Mouse (Mus musculus) embryonic facial prominence, embryonic 13.5 days (tissue): Measurements from ENCODE around the gene Tsga10ip. TPM values are rescaled to one million over a fixed set of nuclear protein-coding genes. Genes with fewer than 3 reads are reported as not detected.
A peak's percentile ranks its signal among the peaks of the same experiment; 100 is the strongest.

ENCODE experiments used
- ATAC-seq: fragments of 200-750 bp; cut with Nextera tagmentation; 2 replicates; pipeline ENCODE4 v1.8.0; 2017; ENCODE audit warnings: low read depth; ENCODE audit not compliant: insufficient number of reproducible peaks, insufficient read depth, low FRiP score, low TSS enrichment
- H3K27ac ChIP-seq: fragments of 300-500 bp; sonication (generic); 2 replicates; pipeline ENCODE4 v1.5.1; 2015; ENCODE audit warnings: moderate library complexity, mild to moderate bottlenecking, inconsistent platforms
- H3K27me3 ChIP-seq: fragments of 300-500 bp; sonication (generic); 2 replicates; pipeline ENCODE4 v1.6.1; 2015; ENCODE audit warnings: mild to moderate bottlenecking, inconsistent platforms
- H3K36me3 ChIP-seq: fragments of 300-500 bp; sonication (generic); 2 replicates; pipeline ENCODE4 v1.6.1; 2015; ENCODE audit warnings: mild to moderate bottlenecking, inconsistent platforms
- H3K4me1 ChIP-seq: fragments of 300-500 bp; sonication (generic); 2 replicates; pipeline ENCODE4 v1.6.1; 2015; ENCODE audit warnings: inconsistent platforms
- H3K4me2 ChIP-seq: fragments of 300-500 bp; sonication (generic); 2 replicates; pipeline ENCODE4 v1.6.1; 2015; ENCODE audit warnings: moderate library complexity, mild to moderate bottlenecking, inconsistent platforms
- H3K4me3 ChIP-seq: fragments of 300-500 bp; sonication (generic); 2 replicates; pipeline ENCODE4 v1.5.1; 2015; ENCODE audit warnings: mild to moderate bottlenecking, inconsistent platforms
- H3K9ac ChIP-seq: fragments of 300-500 bp; sonication (generic); 2 replicates; pipeline ENCODE4 v1.6.1; 2015; ENCODE audit warnings: mild to moderate bottlenecking, inconsistent platforms
- H3K9me3 ChIP-seq: fragments of 300-500 bp; sonication (generic); 2 replicates; pipeline ENCODE4 v1.6.1; 2016; ENCODE audit warnings: inconsistent platforms
- WGBS: fragments of 180-500 bp; shearing (Covaris S2); methylation state at CpG from one replicate; pipeline ENCODE4 v1.1.7; 2015; ENCODE audit warnings: mixed read lengths; 5-methylcytosine and 5-hydroxymethylcytosine counted together
- polyA plus RNA-seq: library from polyadenylated mRNA; unstranded; fragments of >200 nt; fragmentation: Nextera tagmentation; extraction: Ambion mirVana; gene quantifications from 2 replicates; pipeline ENCODE4 v1.2.1, GENCODE M21; 2015

Gene Tsga10ip
- polyA plus RNA-seq = not detected in 2 replicates

DNA sequence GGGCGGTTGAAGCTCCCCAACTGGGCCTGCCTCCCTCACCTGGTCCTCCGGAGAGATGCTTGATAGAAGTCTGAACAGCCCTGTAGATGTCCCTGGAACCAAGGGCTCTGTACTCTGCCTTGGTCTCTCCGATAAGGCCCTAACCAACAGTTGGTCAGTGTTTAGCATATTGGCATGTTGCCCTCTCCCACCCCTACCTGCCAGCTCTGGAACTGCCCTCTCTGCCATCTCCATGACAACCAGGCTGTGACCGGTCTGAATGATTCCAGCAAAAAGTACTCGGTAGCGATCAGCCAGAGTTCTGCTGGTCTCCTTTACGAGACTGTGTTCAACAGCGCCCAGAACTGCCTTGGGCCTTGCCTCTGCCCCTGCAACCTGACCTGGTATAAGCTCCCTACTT lies at the start of gene Tsga10ip:
Gene Tsga10ip (minus strand): TSS at position 234 of the 400 bp plus-strand sequence.
- Histone ChIP-seq H3K9me3 (no peaks in the 10 kb centered on the region), H3K4me1 (peaks cover 4% of the 10 kb centered on the region), H3K9ac (no peak within 1 kb of the TSS), H3K4me3 (no peak within 1 kb of the TSS), H3K27ac (no peak within 1 kb of the TSS), H3K27me3 (no peaks in the 10 kb centered on the region), H3K4me2 (no peak within 1 kb of the TSS), H3K36me3 (no peaks in the 10 kb centered on the region)
- ATAC-seq = no peak
- WGBS = 77% methylated on average over 8 of the region's 8 CpGs

DNA sequence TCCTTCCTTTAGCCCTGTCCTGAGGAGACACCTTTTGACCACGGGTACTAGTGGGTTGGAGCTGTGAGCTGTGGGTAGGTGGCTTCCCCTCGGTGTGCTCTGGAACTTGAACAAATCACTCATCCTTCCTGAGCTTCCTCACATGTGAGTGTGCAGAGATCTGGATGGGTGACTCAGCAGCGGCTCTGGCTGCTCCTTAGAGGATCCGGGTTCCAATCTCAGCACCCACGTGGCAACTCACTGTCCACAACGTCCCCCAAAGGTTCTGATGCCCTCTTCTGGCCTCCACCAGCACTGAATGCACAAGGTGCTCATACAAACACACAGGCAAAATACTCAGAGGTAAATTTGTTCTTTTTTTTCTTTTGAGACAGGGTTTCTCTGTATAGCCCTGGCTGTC lies 49.4 kb upstream of the Tsga10ip start:
- Histone ChIP-seq H3K9ac (no peak overlapping the region), H3K27ac (no peak overlapping the region), H3K27me3 (peaks cover 45% of the 10 kb centered on the region), H3K4me1 (peaks cover 35% of the 10 kb centered on the region), H3K36me3 (peaks cover 13% of the 10 kb centered on the region; the same call in 1 of the 2 replicates), H3K9me3 (no peaks in the 10 kb centered on the region), H3K4me3 (no peak overlapping the region), H3K4me2 (no peak overlapping the region)
- ATAC-seq = no peak
- 74% methylated on average over 6 of the region's 6 CpGs for WGBS

DNA sequence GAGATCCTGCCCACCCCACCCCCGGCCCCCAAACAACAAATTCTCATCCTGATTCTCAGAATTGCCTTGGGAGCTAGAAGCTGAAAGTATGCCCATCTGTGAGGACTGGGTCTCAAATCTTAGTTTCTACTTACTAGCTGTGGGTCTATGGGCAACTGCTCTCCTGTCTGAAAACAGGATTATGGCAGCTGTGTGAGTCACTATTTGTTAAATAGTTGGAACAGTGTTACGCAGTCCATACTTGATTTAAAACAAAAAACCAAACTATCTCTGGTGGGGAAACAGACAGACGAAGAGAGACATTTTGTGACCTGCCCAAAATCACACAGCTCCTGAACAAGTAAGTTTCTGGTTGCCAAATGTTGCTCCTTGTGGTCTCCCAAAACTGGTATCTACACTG lies 47.3 kb upstream of the Tsga10ip start:
- 83% methylated on average over 3 of the region's 3 CpGs for WGBS
- Histone ChIP-seq H3K9me3 (no peaks in the 10 kb centered on the region), H3K9ac (no peak overlapping the region), H3K4me2 (no peak overlapping the region), H3K27me3 (peaks cover 57% of the 10 kb centered on the region), H3K36me3 (peaks cover 11% of the 10 kb centered on the region; the same call in 1 of the 2 replicates), H3K4me1 (peaks cover 18% of the 10 kb centered on the region), H3K4me3 (no peak overlapping the region), H3K27ac (no peak overlapping the region)
- no peak for ATAC-seq

GRCm38 (mm10) chr19:5448354-5449150 lies 46.2 kb upstream of the Tsga10ip start:
- ATAC-seq = no peak
- Histone ChIP-seq H3K27ac (no peak overlapping the region), H3K4me2 (peak overlapping the region; percentile 96), H3K36me3 (no peaks in the 10 kb centered on the region), H3K27me3 (peaks cover 59% of the 10 kb centered on the region), H3K4me1 (peaks cover 17% of the 10 kb centered on the region), H3K9ac (peak overlapping the region; percentile 66; the same call in 1 of the 2 replicates), H3K4me3 (peak overlapping the region; percentile 54), H3K9me3 (no peaks in the 10 kb centered on the region)
- 7% methylated on average over 36 of the region's 36 CpGs for WGBS

- ATAC-seq = peak; percentile 72
These were observed 45.4 kb upstream of the Tsga10ip start, which contains the start of gene Fosl1 for GRCm38 (mm10) chr19:5447515-5448353. Gene Fosl1 (plus strand): TSS chr19:5447547.

DNA sequence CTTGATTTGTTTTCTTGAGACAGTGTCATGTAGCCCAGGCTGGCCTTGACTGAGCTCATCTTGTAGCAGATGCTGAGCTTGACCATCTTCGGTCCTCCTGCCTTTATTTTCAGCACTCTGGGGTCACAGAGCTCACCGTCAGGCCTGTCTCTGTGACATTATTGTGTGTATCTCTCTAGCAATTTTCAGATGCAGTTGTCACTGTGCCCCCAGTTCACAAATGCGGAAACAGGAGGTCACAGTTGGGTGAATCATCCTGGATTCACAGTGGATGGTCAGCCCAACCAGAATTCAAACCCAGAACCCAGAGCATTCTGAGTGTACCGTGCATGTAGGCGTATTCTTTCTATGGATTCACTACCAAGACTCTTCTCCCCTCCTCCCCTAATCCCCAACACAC lies 43.4 kb upstream of the Tsga10ip start:
- no peak overlapping the region for H3K27ac ChIP-seq
- no peak overlapping the region for H3K4me3 ChIP-seq
- H3K27me3 ChIP-seq = peaks cover 54% of the 10 kb centered on the region
- no peak for ATAC-seq
- no peak overlapping the region for H3K9ac ChIP-seq
- no peak overlapping the region for H3K4me2 ChIP-seq
- WGBS = 92% methylated on average over 5 of the region's 5 CpGs
- no peaks in the 10 kb centered on the region for H3K36me3 ChIP-seq
- no peaks in the 10 kb centered on the region for H3K9me3 ChIP-seq
- peaks cover 17% of the 10 kb centered on the region for H3K4me1 ChIP-seq

More at GRCm38 (mm10) chr19:5447515-5448353, 45.4 kb upstream of the Tsga10ip start, which contains the start of gene Fosl1:
- Histone ChIP-seq H3K4me2 (peak within 1 kb of the TSS; percentile 96), H3K4me1 (peaks cover 17% of the 10 kb centered on the region), H3K27ac (no peak within 1 kb of the TSS), H3K4me3 (peak within 1 kb of the TSS; percentile 54), H3K9ac (peak within 1 kb of the TSS; percentile 66), H3K36me3 (no peaks in the 10 kb centered on the region), H3K9me3 (no peaks in the 10 kb centered on the region), H3K27me3 (peaks cover 59% of the 10 kb centered on the region)
- under 1% methylated on average over 70 of the region's 70 CpGs for WGBS

- no peak overlapping the region for H3K4me2 ChIP-seq
- H3K4me1 ChIP-seq = peaks cover 17% of the 10 kb centered on the region
- peak overlapping the region; percentile 36; the same call in 1 of the 2 replicates for H3K9ac ChIP-seq
- no peak overlapping the region for H3K27ac ChIP-seq
- H3K9me3 ChIP-seq = no peaks in the 10 kb centered on the region
- no peaks in the 10 kb centered on the region for H3K36me3 ChIP-seq
- no peak for ATAC-seq
- WGBS = 25% methylated on average over 7 of the region's 7 CpGs
- H3K27me3 ChIP-seq = peaks cover 46% of the 10 kb centered on the region
- H3K4me3 ChIP-seq = no peak overlapping the region
These were observed 42.6 kb upstream of the Tsga10ip start for GRCm38 (mm10) chr19:5444954-5445353.

- Histone ChIP-seq H3K27me3 (peaks cover 41% of the 10 kb centered on the region), H3K4me1 (peaks cover 17% of the 10 kb centered on the region), H3K36me3 (no peaks in the 10 kb centered on the region), H3K9me3 (no peaks in the 10 kb centered on the region), H3K27ac (no peak overlapping the region), H3K4me3 (no peak overlapping the region), H3K4me2 (no peak overlapping the region), H3K9ac (peak overlapping the region; percentile 36; the same call in 1 of the 2 replicates)
- ATAC-seq = no peak
- 64% methylated on average over 9 of the region's 9 CpGs for WGBS
These were observed 42.1 kb upstream of the Tsga10ip start for GRCm38 (mm10) chr19:5444371-5444908.

DNA sequence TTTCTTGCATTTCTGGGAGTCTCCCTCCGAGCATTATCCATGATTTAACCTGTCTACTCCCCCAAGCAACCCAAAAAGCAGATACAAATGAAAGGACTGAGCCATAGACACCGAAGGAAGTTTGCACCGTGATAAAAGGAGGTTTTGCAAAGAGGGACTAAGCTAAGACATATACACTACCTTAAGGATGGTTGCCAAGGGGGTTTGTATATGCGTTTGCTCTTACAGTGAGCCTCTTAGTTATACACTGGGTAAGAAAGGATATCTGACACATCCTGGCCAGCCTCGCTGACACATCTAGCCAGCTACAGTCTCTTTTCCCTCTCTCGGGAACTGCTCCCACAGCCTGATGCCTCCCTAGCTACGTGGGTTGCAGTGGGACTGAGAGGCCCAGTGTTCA lies 31.6 kb upstream of the Tsga10ip start:
- Histone ChIP-seq H3K9me3 (no peaks in the 10 kb centered on the region), H3K9ac (peak overlapping the region; percentile 68), H3K4me2 (peak overlapping the region; percentile 72), H3K4me3 (peak overlapping the region; percentile 40), H3K36me3 (0 out of 2 replicates have a peak, but pooled peaks cover 3% of the 10 kb centered on the region), H3K4me1 (peaks cover 19% of the 10 kb centered on the region), H3K27ac (peak overlapping the region; percentile 76; the same call in 1 of the 2 replicates), H3K27me3 (no peaks in the 10 kb centered on the region)
- no peak for ATAC-seq
- 62% methylated on average over 7 of the region's 7 CpGs for WGBS

DNA sequence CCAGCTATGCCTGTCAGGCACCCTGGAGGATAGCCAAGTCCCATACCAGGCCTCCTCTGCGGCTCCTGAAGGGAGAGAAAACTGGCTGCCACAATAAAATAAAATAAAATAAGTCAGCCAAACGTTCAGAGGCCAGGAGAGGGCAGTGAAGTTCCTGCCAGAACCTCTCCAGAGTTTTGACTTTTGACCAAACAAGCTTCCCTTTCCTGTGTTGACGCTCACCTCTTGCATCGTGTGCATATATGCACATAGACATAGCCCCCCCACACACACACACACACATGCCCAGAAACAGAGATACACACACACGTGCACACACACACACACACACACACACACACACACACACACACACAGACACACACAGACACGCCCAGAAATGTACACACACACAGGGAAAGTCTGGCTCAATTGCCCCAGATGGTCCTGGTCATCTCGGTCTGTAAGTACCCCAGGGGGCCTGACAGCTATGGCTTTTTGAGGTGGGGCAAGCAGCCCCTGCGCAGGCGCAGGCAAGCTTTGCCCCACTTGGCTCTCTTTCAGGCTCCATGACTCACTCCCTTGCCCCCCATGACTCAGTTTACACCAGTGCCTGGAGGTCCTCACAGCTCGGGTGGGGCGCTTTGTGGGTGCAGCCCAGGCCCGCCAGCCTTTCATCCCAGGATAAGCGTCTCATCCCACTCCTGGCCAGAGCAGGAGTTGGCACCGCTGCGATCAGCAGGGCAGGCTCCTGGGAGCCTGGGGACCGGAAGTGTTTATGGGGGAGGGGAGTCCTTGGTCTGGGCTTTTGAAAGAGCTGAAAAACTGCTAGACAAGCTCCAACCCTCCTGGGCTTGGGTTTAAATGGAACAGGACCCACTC lies 30.9 kb upstream of the Tsga10ip start:
- Histone ChIP-seq H3K27me3 (no peaks in the 10 kb centered on the region), H3K9me3 (no peaks in the 10 kb centered on the region), H3K4me1 (peaks cover 19% of the 10 kb centered on the region), H3K9ac (peak overlapping the region; percentile 68), H3K4me3 (peak overlapping the region; percentile 40), H3K36me3 (peaks cover 6% of the 10 kb centered on the region; the same call in 1 of the 2 replicates), H3K27ac (peak overlapping the region; percentile 76), H3K4me2 (peak overlapping the region; percentile 72)
- peak; percentile 45; the same call in 1 of the 2 replicates for ATAC-seq
- 7% methylated on average over 16 of the region's 16 CpGs for WGBS
